Mouse (Mus musculus) MEL (cell line): ENCODE data around the gene Dhx35. TPM values are rescaled to one million over a fixed set of nuclear protein-coding genes. Genes with fewer than 3 reads are reported as not detected.

Source experiments
- DNase-seq: peaks from one replicate; pipeline ENCODE4 v3.0.0; 2011; ENCODE audit warnings: low read depth, low spot score
- H3K27ac ChIP-seq: 2 replicates; pipeline ENCODE4 v1.5.1; 2012; ENCODE audit warnings: low read depth, mild to moderate bottlenecking, control low read depth, low read length, moderate library complexity; ENCODE audit not compliant: control insufficient read depth
- H3K27me3 ChIP-seq, 2 experiments: fragments of 150-350 bp in 1 of 2; sonication (generic) in 1 of 2; 2 replicates each; pipeline ENCODE4 v1.6.1; 2012; ENCODE audit warnings: low read length in 2 of 2, mild to moderate bottlenecking in 2 of 2, improper control_type of control experiment in 1 of 2, moderate library complexity in 1 of 2; ENCODE audit not compliant: insufficient read depth in 2 of 2, control insufficient read depth in 1 of 2
- H3K36me3 ChIP-seq, 2 experiments: 2 replicates each; pipeline ENCODE4 v1.6.1; 2012 to 2014; ENCODE audit warnings: low read length in 2 of 2, improper control_type of control experiment in 1 of 2, inconsistent platforms in 1 of 2, mild to moderate bottlenecking in 1 of 2; ENCODE audit not compliant: insufficient read depth in 2 of 2, control insufficient read depth in 1 of 2
- H3K4me1 ChIP-seq, 2 experiments: fragments of 150-350 bp in 1 of 2; sonication (generic) in 1 of 2; 2 replicates each; pipeline ENCODE4 v1.6.1; 2012; ENCODE audit warnings: low read length in 2 of 2, improper control_type of control experiment in 1 of 2, mild to moderate bottlenecking in 1 of 2; ENCODE audit not compliant: insufficient read depth in 2 of 2, control insufficient read depth in 1 of 2
- H3K4me3 ChIP-seq, 2 experiments: fragments of 150-350 bp in 1 of 2; sonication (generic) in 1 of 2; 2 replicates each; pipeline ENCODE4 v1.5.1; 2012; ENCODE audit warnings: low read depth in 2 of 2, low read length in 2 of 2, mild to moderate bottlenecking in 2 of 2, moderate library complexity in 2 of 2, control low read depth in 1 of 2, improper control_type of control experiment in 1 of 2; ENCODE audit not compliant: control insufficient read depth in 1 of 2, insufficient read depth in 1 of 2
- H3K79me2 ChIP-seq: 2 replicates; pipeline ENCODE4 v1.6.1; 2012; ENCODE audit warnings: mild to moderate bottlenecking, low read length, moderate library complexity; ENCODE audit not compliant: control insufficient read depth, poor library complexity, insufficient read depth
- H3K9ac ChIP-seq: 2 replicates; pipeline ENCODE4 v1.6.1; 2012; ENCODE audit warnings: low read depth, mild to moderate bottlenecking, control low read depth, low read length, moderate library complexity; ENCODE audit not compliant: control insufficient read depth, poor library complexity, severe bottlenecking
- H3K9me3 ChIP-seq: fragments of 150-350 bp; sonication (generic); replicated peaks from 2 replicates; pipeline ENCODE4 v1.6.1; 2012; ENCODE audit warnings: mild to moderate bottlenecking, low read length, improper control_type of control experiment, moderate library complexity; ENCODE audit not compliant: insufficient read depth
- BHLHE40 ChIP-seq: IDR thresholded peaks from 2 replicates; pipeline ENCODE4 v1.6.1; 2012; ENCODE audit warnings: low read depth, mild to moderate bottlenecking, inconsistent platforms, low read length, improper control_type of control experiment, borderline replicate concordance
- CHD2 ChIP-seq: IDR thresholded peaks from 2 replicates; pipeline ENCODE4 v1.6.1; 2011; ENCODE audit warnings: low read length, improper control_type of control experiment
- CTCF ChIP-seq, 3 experiments: IDR thresholded peaks in 2 of 3; conservative IDR thresholded peaks in 1 of 3; 2 replicates each; pipeline ENCODE4 v1.5.1; 2011 to 2012; ENCODE audit warnings: low read length in 3 of 3, low read depth in 2 of 3, mild to moderate bottlenecking in 2 of 3, improper control_type of control experiment in 1 of 3, inconsistent platforms in 1 of 3, mixed read lengths in 1 of 3, moderate library complexity in 1 of 3; ENCODE audit not compliant: control insufficient read depth in 1 of 3, insufficient read depth in 1 of 3, poor library complexity in 1 of 3, severe bottlenecking in 1 of 3
- ELF1 ChIP-seq: IDR thresholded peaks from 2 replicates; pipeline ENCODE4 v1.6.1; 2014; ENCODE audit warnings: low read depth, mild to moderate bottlenecking, inconsistent platforms, low read length, improper control_type of control experiment, moderate library complexity
- GABPA ChIP-seq: IDR thresholded peaks from 2 replicates; pipeline ENCODE4 v1.6.1; 2012; ENCODE audit warnings: low read depth, mild to moderate bottlenecking, inconsistent platforms, low read length, improper control_type of control experiment, moderate library complexity
- HCFC1 ChIP-seq: IDR thresholded peaks from 2 replicates; pipeline ENCODE4 v1.6.1; 2012; ENCODE audit warnings: low read depth, mild to moderate bottlenecking, inconsistent platforms, low read length, improper control_type of control experiment, moderate library complexity
- KAT2A ChIP-seq: conservative IDR thresholded peaks from 2 replicates; pipeline ENCODE4 v1.6.1; 2012; ENCODE audit warnings: low read depth, low read length, improper control_type of control experiment, inconsistent platforms
- MAX ChIP-seq: IDR thresholded peaks from 2 replicates; pipeline ENCODE4 v1.6.1; 2011; ENCODE audit warnings: low read length, improper control_type of control experiment
- NRF1 ChIP-seq: IDR thresholded peaks from 2 replicates; pipeline ENCODE4 v1.6.1; 2014; ENCODE audit warnings: low read depth, mild to moderate bottlenecking, inconsistent platforms, low read length, improper control_type of control experiment, moderate library complexity; ENCODE audit not compliant: poor library complexity, insufficient read depth, severe bottlenecking
- POLR2A ChIP-seq, 2 experiments: IDR thresholded peaks; 2 replicates each; pipeline ENCODE4 v1.6.1; 2011 to 2012; ENCODE audit warnings: low read length in 2 of 2, mild to moderate bottlenecking in 2 of 2, control low read depth in 1 of 2, improper control_type of control experiment in 1 of 2, low read depth in 1 of 2, moderate library complexity in 1 of 2; ENCODE audit not compliant: control insufficient read depth in 1 of 2, insufficient read depth in 1 of 2, poor library complexity in 1 of 2
- POLR2AphosphoS2 ChIP-seq: IDR thresholded peaks from 2 replicates; pipeline ENCODE4 v1.6.1; 2011; ENCODE audit warnings: low read length, improper control_type of control experiment
- POLR2AphosphoS5 ChIP-seq: IDR thresholded peaks from 2 replicates; pipeline ENCODE4 v1.6.1; 2012; ENCODE audit warnings: low read depth, borderline replicate concordance, mild to moderate bottlenecking, inconsistent platforms, low read length, moderate library complexity, mixed read lengths
- RCOR1 ChIP-seq: IDR thresholded peaks from 2 replicates; pipeline ENCODE4 v1.6.1; 2012; ENCODE audit warnings: low read depth, mild to moderate bottlenecking, inconsistent platforms, low read length, improper control_type of control experiment
- SMC3 ChIP-seq: IDR thresholded peaks from 2 replicates; pipeline ENCODE4 v1.6.1; 2011; ENCODE audit warnings: low read depth, low read length, improper control_type of control experiment
- TAL1 ChIP-seq: IDR thresholded peaks from 2 replicates; pipeline ENCODE4 v1.6.1; 2012; ENCODE audit warnings: mild to moderate bottlenecking, inconsistent platforms, low read length, moderate library complexity, mixed read lengths
- TCF12 ChIP-seq: IDR thresholded peaks from 2 replicates; pipeline ENCODE4 v1.6.1; 2014; ENCODE audit warnings: low read depth, mild to moderate bottlenecking, inconsistent platforms, low read length, improper control_type of control experiment, moderate library complexity
- UBTF ChIP-seq: IDR thresholded peaks from 2 replicates; pipeline ENCODE4 v1.6.1; 2012; ENCODE audit warnings: low read depth, mild to moderate bottlenecking, inconsistent platforms, low read length, improper control_type of control experiment, moderate library complexity, borderline replicate concordance; ENCODE audit not compliant: insufficient read depth
- USF2 ChIP-seq, 2 experiments: IDR thresholded peaks; 2 replicates each; pipeline ENCODE4 v1.6.1; 2011 to 2012; ENCODE audit warnings: improper control_type of control experiment in 2 of 2, low read length in 2 of 2, borderline replicate concordance in 1 of 2, inconsistent platforms in 1 of 2, low read depth in 1 of 2, mild to moderate bottlenecking in 1 of 2; ENCODE audit not compliant: insufficient read depth in 1 of 2
- ZMIZ1 ChIP-seq: IDR thresholded peaks from 2 replicates; pipeline ENCODE4 v1.6.1; 2012; ENCODE audit warnings: low read depth, mild to moderate bottlenecking, inconsistent platforms, low read length, improper control_type of control experiment, moderate library complexity
- polyA plus RNA-seq, 2 experiments: library from polyadenylated mRNA; stranded (reverse) in 1 of 2; unstranded in 1 of 2; fragments of >175 nt in 1 of 2; fragments of >200 nt in 1 of 2; gene quantifications; 2 replicates each; pipeline versions ENCODE4 v1.2.1 to v1.2.4; 2012; ENCODE audit warnings: low replicate concordance in 2 of 2, low read depth in 1 of 2; ENCODE audit not compliant: insufficient read length in 2 of 2, insufficient read depth in 1 of 2, missing spikeins in 1 of 2
- total RNA-seq: library from RNA; depleted of rRNA; stranded (reverse); fragments of 300-350 nt; gene quantifications from 2 replicates; pipeline ENCODE4 v1.2.3, GENCODE M21; 2012

Dhx35 gene
- total and polyA plus RNA-seq, 3 experiments, result 18.5 to 23.6 TPM; not detected in 1

- no peaks in the 10 kb centered on the region for H3K27me3 ChIP-seq
- DNase-seq, result no peak
- no peak overlapping the region for H3K4me3 ChIP-seq
- no peak overlapping the region for H3K27ac ChIP-seq
- no peaks in the 10 kb centered on the region for H3K4me1 ChIP-seq
- no peak for TF ChIP-seq BHLHE40
- no peak for TF ChIP-seq HCFC1
- TF ChIP-seq SMC3, result no peak
- TF ChIP-seq RCOR1, result no peak
- TF ChIP-seq NRF1, result no peak
- TF ChIP-seq TAL1, result no peak
- TF ChIP-seq CTCF (IDR thresholded peaks at IDR 0.05 in 2 of 3, conservative IDR thresholded peaks at IDR 0.05 in 1 of 3; ENCODE audit: control insufficient read depth in 1 of 3, insufficient read depth in 1 of 3, low read depth in 2 of 3, low read length in 3 of 3, poor library complexity in 1 of 3, severe bottlenecking in 1 of 3), result no peak
- no peak for TF ChIP-seq ELF1
- no peak for TF ChIP-seq GABPA
- TF ChIP-seq KAT2A, result no peak
- no peak for TF ChIP-seq ZMIZ1
- TF ChIP-seq CHD2, result no peak
- no peak for TF ChIP-seq UBTF
- H3K36me3 ChIP-seq, result no peaks in the 10 kb centered on the region
- no peaks in the 10 kb centered on the region for H3K79me2 ChIP-seq
- H3K9me3 ChIP-seq, result no peaks in the 10 kb centered on the region
- H3K9ac ChIP-seq, result no peak overlapping the region
Measured at GRCm38 (mm10) chr2:158776716-158777115, 17.9 kb upstream of the Dhx35 start.

- no peak overlapping the region for H3K9ac ChIP-seq
- no peaks in the 10 kb centered on the region for H3K79me2 ChIP-seq
- no peaks in the 10 kb centered on the region for H3K36me3 ChIP-seq
- no peak for DNase-seq
- no peak overlapping the region for H3K27ac ChIP-seq
- H3K9me3 ChIP-seq, result no peaks in the 10 kb centered on the region
- H3K4me1 ChIP-seq, result no peaks in the 10 kb centered on the region
- TF ChIP-seq RCOR1 (no peak), POLR2AphosphoS5 (no peak), USF2 (IDR thresholded peaks at IDR 0.05; ENCODE audit: borderline replicate concordance in 1 of 2, insufficient read depth in 1 of 2, low read depth in 1 of 2, low read length in 2 of 2) (no peak), POLR2A (IDR thresholded peaks at IDR 0.05; ENCODE audit: control insufficient read depth in 1 of 2, insufficient read depth in 1 of 2, low read depth in 1 of 2, low read length in 2 of 2, poor library complexity in 1 of 2) (no peak), TCF12 (no peak), MAX (no peak), GABPA (no peak), POLR2AphosphoS2 (no peak)
- H3K27me3 ChIP-seq, result no peaks in the 10 kb centered on the region
- no peak overlapping the region for H3K4me3 ChIP-seq
Measured at GRCm38 (mm10) chr2:158777490-158777889, 17.1 kb upstream of the Dhx35 start.
